Mouse (Mus musculus) urinary bladder, postnatal 4 days (tissue): ENCODE measurements around the gene Calm4.
"Not testable (repeated sequence)": the region's sequence is repeated elsewhere in the genome, so short reads cannot be mapped to it uniquely, and the experiment has no call there.

Source experiments
- DNase-seq, 2 experiments: peaks; one replicate each; pipeline ENCODE4 v3.0.0; 2021 to 2022; ENCODE audit warnings: low spot score in 2 of 2

The Calm4 gene

DNA sequence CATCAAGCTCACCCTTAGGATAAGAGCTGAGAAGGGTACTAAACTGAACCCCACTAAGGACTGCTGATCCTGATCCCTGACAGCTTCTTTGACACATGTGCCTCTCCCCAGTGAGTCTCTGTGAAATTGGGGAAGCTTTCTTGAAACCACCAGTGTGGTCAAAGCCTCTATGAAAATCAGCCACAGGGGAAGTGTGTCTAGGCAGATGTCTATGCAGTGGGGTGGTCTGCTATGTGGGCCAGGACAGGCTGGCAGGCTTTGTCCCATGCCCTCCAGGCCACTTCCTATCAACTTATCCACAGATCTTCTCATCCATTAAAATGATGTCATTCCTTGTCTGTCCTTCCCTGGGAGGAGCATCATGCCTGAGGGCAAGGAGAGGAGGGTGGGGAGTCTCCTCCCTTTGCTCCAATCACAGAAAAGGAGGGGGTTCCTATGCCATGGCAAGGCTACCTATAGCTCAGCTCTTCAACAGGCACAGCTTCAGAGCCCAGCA lies at the start of gene Calm4:
Calm4 (plus strand) TSS at position 446 of the 496 bp plus-strand sequence.
- not testable (repeated sequence) for DNase-seq

DNA sequence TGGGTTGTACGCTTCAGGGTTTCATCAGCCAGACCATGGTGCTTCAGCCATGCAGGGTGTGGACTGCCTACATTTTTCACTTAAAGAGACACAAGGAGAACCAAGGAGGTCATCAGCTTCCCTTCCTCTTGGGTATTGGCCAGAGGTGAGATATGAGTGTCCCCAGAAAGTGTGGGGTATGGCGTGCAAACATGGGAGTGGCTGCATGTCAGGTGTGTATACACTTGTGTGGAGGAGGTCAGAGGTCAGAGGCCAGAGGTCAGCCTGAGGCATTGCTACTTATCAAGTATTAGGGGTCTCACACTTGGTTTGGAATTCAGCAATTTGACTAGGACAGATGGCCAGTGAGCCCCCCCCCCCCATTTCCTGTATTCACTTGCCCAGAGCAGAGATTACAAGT lies 49.0 kb upstream of the Calm4 start:
- no peak for DNase-seq

DNA sequence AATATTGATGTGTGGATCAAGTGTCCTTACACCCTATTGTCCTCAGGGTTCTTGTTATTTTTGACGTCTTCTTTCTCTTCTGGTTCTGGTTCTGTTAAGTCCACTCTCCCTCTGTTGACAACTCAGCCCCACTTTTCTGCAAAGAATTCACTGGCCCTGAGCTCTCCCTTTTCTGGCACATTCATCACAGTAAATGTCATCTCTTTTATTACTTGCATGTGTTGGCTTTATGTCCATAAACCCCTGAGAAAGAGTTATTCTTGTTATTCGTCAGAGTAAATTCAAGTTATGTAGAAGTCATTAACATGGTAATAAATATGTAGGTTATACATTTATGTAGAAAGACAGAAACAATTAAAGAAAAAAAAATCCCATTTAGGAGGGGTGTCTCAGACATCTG lies 48.0 kb upstream of the Calm4 start:
- no peak for DNase-seq

GRCm38 (mm10) chr13:3796649-3797048 lies 40.9 kb upstream of the Calm4 start:
- no peak for DNase-seq

DNA sequence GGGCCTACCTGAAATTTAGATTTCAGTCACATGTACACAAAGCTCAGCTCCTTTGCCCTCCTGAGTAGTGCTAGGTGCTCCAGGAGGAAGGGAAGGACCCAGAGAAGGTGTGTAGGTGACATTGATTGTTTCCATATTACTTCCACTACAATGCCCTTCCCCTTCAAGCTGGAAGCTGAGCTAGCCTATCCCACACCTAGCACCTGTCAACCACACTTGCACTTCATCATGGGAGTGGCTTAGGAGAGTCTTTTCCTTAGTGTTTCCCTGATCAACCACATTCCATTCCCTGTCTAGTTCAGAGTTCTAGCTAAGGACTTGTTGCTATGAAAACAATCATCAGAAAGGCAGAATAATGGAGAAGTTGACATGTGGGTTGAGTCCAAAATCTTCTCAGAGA lies 38.8 kb upstream of the Calm4 start:
- DNase-seq: no peak

DNA sequence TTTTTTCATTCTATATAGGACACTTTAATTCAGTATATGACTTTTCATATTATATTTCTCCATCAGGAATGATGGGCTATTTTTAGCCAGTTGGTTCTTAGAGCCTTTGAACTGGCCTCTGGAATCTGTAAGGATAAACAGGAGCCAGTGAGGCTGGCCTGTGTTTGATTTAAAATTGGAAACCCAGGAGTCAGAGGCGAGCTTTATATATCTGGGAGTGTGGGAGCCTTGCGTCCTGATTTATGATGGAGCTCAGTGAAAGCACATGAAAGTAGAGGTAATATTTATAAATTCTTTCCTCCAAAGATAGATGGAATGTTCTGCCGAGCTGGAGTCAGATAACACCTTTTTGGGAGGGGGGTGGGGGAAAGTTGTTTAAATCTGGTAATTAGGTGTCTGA lies 38.2 kb upstream of the Calm4 start:
- DNase-seq: no peak

DNA sequence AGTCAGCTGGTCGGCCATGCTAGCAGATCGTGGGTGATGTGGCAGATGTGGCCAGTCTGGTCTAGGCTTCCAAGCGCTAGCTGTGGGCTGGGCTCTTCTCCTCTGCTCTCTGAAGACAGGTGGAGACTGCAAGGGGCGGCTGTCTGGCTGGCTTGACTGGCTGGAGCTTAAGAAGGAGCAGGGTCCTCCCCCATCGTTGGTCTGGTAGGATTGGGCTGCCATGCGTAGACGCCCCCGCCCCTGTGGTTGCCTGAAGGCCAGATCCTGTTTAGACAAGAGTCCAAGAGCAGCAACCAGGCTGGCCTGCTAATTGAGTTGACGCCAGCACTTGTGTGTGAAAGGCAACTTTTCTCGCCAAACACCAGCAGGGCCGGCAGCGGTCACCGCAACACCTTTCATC lies 33.4 kb upstream of the Calm4 start, which contains the start of gene Calml3:
Calml3 (minus strand) TSS at position 131 of the 400 bp plus-strand sequence.
- no peak for DNase-seq

DNA sequence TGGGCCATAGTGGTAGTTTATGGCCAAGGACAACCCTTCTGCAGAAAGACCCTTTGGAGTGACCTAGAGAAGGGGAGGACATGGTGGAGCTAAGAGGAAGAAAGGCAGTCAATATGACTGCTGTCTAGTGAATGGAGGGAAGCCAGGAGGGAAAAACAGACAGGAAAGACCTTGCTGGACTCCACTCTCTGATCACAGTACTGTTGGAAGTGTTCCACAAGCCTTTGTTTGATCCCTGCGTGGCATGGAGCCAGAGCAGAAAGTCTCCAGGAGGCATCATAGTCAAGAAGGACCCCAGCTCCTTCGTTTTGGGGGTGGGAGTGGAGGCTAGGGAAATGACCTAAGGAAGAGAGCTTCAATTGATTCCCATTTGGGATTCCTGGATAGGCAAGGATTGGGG lies 32.4 kb upstream of the Calm4 start:
- DNase-seq: no peak

DNA sequence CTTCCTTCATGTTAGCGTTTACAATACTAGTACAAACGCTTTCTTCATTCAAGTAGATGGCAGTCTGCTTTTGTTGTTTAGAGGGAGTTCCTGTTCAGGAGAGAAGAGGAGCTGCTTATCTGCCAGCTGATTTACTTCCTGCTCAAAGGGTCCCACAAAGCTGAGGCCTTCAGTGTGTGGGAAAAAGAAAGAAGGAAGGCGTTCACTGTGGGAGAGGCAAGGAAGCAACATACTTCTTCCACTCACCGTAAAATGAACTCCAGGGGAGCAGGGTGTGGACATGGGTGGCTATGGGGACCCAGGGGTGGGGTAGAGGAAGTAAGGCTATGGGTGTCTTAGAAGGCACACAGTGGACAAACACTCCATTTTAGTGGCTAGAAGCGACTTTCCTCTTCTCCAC lies 31.9 kb upstream of the Calm4 start:
- no peak for DNase-seq

DNA sequence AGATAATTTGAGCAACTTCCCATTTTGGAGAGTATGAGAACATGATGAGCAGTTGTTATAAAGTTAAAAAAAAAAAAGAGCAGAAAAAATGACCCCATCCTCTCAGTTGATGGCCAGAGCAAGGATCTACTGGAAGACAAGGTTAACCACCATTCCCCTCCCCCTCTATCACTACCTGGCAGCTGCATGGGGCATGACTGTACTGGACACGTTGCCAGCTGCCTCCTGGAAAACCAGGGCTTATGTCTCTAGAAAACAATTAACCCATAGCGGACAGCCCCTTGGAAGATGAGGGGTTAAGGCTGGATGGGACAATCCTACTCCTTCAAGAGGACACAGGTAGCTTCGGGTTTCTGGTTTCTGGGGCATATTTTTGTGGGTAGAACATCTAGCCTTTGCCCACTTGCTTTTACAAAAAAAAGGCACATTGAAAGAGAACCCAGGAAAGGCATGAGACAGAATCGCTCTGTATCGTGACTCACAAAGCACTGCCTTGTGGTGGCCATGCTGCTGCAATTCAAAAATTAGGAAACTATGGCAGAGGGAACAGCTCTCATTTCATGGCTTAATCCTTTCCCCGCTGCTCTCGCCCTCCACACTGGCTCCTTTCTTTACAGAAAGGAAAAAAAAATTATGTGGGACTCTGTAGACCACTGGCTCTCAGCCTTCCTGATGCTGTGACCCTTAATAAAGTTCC lies 30.3 kb upstream of the Calm4 start:
- no peak for DNase-seq

GRCm38 (mm10) chr13:3818012-3818739 lies 19.4 kb upstream of the Calm4 start:
- no peak for DNase-seq

- no peak for DNase-seq
Observed at GRCm38 (mm10) chr13:3818740-3819076, 18.8 kb upstream of the Calm4 start.

DNA sequence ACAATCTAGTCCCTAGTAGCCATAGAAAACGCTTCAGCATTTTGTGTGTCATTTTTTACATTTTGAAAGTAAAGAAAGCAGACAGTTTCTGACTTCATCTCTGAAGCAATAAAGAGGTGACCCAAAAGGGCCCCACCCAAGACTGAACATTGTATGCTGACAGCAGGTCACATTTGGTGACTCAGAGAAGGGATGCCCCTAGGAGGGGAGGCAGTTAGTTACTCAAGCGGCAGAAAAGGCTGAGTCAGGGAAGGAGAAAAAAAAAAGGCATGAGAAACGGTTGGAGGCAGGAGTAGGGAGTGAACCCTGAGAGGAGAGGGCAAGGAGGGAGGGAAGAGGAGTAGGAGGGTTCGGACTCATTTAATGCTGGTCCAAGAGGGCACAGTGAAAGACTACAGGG lies 15.5 kb upstream of the Calm4 start:
- DNase-seq: no peak

DNA sequence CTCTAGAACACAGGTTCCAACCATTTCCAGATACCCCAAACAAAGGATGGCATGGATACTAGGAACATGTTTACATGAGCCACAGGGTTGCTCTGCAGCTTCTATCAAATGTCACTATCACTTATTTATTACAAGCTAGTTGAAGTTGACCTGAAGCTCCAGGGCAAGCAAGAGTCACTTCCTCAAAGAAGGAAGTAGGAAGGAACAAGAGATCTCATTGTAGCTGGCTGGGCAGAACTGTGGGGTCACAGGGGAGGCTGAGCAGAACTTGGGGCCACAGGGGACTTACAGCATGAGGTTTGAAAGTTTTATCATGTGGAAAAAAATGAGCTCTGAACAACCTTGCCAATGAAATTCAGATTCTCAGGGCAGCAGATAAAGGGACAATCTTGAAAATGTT lies 11.8 kb upstream of the Calm4 start:
- no peak for DNase-seq

GRCm38 (mm10) chr13:3831546-3831945 lies 6.0 kb upstream of the Calm4 start:
- DNase-seq: no peak

- DNase-seq: no peak
Observed at GRCm38 (mm10) chr13:3831994-3832393, 5.6 kb upstream of the Calm4 start.

DNA sequence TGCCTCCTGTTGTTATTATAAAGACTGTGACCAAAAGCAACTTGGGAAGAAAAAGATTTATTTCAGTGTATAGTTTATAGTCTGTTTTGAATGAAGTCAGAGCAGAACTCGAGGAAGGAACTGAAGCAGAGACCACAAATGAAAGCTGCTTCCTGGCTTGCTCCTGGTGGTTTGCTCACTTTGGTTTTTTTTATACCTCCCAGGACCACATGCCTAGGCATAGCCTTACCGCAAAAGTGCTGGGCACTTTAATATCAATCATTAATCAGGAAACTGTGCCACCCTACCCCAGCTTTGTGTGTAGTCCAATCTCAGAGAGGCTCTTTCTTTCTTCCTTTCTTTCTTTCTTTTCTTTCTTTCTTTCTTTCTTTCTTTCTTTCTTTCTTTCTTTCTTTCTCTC lies 5.1 kb upstream of the Calm4 start:
- DNase-seq: no peak

DNA sequence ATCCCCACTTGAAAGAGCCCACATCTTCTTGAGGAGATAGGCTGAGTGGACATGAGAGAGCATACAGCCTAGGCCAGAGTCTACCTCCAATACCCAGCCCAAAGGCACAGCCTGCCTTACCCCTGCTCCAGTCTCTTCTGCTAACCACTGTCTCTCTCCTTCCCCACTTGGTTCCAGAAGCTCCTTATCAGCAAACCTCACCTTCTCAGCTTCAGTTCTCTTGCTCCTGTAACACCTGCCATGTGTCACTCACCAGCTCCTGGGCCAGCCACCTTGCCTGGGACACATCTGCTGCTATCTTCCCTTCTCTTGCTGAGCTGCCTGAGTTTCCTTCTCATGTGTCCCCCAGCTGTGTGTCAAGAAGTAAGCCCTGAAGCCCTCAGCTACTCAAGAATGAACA lies 3.9 kb upstream of the Calm4 start:
- DNase-seq: not testable (repeated sequence)

- not testable (repeated sequence) for DNase-seq
Observed at GRCm38 (mm10) chr13:3840662-3841061, 3.1 kb downstream of the Calm4 start.

- DNase-seq: no peak
Observed at GRCm38 (mm10) chr13:3850330-3850729, 12.8 kb downstream of the Calm4 start.

GRCm38 (mm10) chr13:3853648-3854333 lies 16.2 kb downstream of the Calm4 start, which contains the start of gene Calm5:
Gene Calm5 (plus strand): TSS chr13:3854173.
- DNase-seq: not testable (repeated sequence)

- DNase-seq: no peak
Observed at GRCm38 (mm10) chr13:3854856-3855255, 17.3 kb downstream of the Calm4 start.

- no peak for DNase-seq
Observed at GRCm38 (mm10) chr13:3856252-3856651, 18.7 kb downstream of the Calm4 start.
